Mouse (Mus musculus) liver, adult (tissue): ENCODE measurements around the gene Cdh3.

Experiments
- GATA4 ChIP-seq: IDR thresholded peaks from 2 replicates; pipeline ENCODE4 v1.6.1; 2014; ENCODE audit warnings: mild to moderate bottlenecking, low read length; ENCODE audit not compliant: insufficient replicate concordance

The Cdh3 gene

GRCm38 (mm10) chr8:106515946-106516479 is 5.3 kb downstream of the Cdh3 start:
- no peak for TF ChIP-seq GATA4

GRCm38 (mm10) chr8:106516581-106516980 is 5.9 kb downstream of the Cdh3 start:
- no peak for TF ChIP-seq GATA4

- TF ChIP-seq GATA4, result no peak
Observed at GRCm38 (mm10) chr8:106518763-106519162, 8.1 kb downstream of the Cdh3 start.

DNA sequence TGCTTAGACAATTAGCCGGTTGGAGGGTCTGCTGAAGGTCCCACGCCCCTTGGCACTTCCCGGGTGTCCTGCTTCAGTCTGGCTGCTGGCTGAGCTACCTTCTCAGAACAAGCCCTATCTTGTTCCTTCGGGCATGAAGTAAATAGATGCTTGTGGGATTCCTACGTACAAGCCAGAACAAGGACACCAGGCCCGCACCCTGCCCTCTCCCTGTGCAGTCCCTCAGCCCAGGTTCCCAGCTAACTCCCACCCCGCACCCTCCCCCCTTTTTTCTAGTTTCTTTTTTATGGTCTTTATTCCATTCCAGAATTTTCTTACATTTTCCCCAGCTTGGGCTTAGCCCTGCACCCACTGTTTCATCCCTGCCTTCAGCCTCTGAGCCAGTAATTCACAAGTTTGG is 9.9 kb downstream of the Cdh3 start:
- TF ChIP-seq GATA4, result no peak

DNA sequence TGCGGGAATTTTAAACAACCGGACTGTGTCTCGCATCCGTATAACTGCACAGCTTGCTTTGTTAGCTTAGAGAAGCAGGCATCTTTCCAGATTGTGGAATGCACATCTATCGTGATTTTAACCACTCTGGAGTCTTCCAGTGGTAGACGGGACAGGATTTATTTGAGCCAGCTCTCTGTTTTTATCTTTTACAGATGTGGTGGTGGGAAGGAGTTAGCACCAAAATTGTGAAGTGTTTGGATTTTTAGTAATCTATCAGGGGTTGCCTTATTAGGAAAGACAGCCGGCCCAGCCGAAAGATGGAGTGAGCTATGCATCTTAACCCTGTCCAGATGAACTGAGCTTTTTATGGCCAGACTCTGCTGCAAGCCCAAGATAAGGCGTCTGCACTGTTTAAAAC is 11.2 kb downstream of the Cdh3 start:
- no peak for TF ChIP-seq GATA4

GRCm38 (mm10) chr8:106526725-106527124 is 16.0 kb downstream of the Cdh3 start:
- TF ChIP-seq GATA4, result no peak

DNA sequence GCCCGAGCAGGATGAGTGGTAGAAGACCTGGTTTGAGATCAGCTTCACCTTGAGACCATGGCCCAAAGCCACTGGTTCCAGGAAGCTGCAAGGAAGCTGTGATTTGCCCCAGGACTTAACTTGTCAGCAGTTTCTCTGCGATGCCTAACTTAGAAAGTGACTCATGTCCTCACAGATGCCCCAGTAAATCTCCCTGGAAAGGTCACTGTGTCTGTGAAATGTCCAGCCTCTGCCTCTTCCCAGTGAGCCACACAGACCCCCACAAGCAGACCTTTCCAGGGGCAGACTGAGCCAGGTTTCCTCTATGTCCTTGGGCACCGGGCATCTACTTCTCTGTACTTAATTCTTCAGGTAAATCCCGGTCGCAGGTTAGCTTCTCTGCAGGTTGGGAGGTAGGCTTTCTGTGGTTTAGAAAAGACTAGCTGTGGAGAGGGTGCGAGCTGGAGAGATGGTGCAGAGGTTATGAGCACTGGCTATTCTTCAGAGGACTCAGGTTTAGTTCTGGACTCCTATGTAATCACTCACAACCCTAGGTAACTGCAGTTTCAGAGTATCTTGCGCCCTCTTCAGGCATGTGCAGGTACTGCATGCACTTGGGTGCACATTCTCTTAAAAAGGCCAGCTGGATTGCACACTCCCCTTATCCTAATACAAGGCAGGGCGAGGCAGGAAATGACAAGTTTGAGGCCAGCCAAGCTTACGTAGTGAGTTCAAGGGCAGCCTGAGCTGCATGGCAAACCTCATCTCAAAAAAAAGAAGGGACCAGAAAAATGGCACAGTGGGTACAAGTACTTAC is 16.7 kb downstream of the Cdh3 start:
- no peak for TF ChIP-seq GATA4

DNA sequence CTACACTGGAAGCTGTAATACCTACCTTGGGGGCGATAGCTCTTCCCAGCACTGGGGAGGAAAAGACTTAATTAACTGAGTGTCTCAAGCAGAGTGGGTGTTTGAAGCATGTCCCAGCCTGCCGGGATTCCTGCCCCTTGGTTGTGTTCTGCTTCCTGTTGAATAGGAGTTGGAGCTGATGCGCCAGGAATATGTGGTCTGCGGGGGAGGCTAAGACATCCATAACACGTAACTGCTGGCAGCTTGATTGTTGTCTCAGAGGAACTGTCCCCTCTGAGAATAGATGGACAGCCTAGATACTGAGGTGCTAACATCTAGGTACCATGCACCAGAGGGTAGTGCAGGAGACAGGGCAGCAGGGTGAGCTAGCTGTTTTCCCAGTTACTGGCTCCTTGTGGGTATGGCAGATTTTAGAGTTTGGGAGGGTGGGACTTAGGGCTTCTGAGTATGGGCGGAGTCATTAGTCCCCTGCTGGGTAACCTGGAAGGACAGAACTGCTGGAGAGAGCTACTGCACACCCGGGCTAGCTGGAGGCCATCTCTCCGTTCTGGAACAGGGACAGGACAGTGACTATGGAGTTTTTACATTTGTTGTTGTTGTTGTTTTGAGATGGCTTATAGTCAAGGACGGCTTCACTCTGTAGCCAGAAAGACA is 18.0 kb downstream of the Cdh3 start:
- no peak for TF ChIP-seq GATA4

DNA sequence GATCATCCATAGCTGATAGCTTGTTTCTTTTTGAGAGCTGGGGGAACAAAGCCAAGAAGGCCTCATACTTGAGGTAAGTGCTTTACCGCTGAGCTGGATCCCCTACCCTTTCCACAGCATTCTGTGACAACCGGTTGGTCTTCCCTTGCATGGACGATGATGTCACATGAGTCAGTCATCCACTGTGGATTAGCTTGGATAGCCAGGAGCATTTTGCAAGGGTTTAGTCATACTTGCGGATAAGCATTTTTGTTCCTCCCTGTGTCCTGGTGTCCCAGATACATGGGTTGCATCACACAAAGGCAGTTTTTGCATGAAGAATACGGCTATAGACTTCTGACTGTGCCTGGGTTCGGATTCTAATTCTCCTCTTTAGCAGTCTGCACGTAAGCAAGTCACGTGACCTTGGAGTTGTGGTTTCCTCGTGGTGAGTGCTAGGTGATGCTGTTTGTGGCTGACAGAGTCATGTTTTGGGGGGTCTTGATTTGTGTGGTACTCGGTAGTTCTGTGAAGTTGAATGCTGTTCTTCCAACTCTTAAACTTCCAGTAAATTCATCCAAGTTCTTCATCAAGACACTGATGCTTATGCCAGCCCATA is 19.3 kb downstream of the Cdh3 start:
- TF ChIP-seq GATA4, result no peak

- no peak for TF ChIP-seq GATA4
Observed at GRCm38 (mm10) chr8:106530566-106530965, 19.9 kb downstream of the Cdh3 start.

GRCm38 (mm10) chr8:106533709-106534108 is 23.0 kb downstream of the Cdh3 start:
- TF ChIP-seq GATA4, result no peak

- TF ChIP-seq GATA4, result no peak
Observed at GRCm38 (mm10) chr8:106534449-106534848, 23.8 kb downstream of the Cdh3 start.

GRCm38 (mm10) chr8:106535448-106535847 is 24.8 kb downstream of the Cdh3 start:
- no peak for TF ChIP-seq GATA4

GRCm38 (mm10) chr8:106539193-106539592 is 28.5 kb downstream of the Cdh3 start:
- no peak for TF ChIP-seq GATA4

GRCm38 (mm10) chr8:106541002-106541401 is 30.3 kb downstream of the Cdh3 start:
- no peak for TF ChIP-seq GATA4

GRCm38 (mm10) chr8:106543043-106543442 is 32.4 kb downstream of the Cdh3 start:
- TF ChIP-seq GATA4, result no peak

- no peak for TF ChIP-seq GATA4
Observed at GRCm38 (mm10) chr8:106545149-106545548, 34.5 kb downstream of the Cdh3 start.

DNA sequence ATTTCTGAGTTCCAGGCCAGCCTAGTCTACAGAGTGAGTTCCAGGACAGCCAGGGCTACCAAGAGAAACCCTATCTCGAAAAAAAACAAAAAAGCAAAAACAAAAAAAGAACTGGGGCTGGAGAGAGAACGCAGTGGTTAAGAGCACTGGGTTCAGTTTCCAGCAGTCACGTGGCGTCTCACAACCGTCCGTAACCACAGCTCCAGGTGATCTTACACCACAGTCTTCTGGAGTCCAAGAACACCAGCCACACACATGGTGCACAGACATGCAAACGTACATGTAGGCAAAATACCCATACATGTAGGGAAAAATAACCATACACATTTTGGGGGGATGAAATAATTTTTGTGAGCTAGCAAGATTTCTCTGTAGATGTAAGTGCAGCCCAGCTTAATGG is 36.1 kb downstream of the Cdh3 start:
- no peak for TF ChIP-seq GATA4
